ENCODE assay signal across 15 mouse cellular contexts in genomic region chr14:31742523-31742922, GRCm38 (mm10).
"Had no signal": no experiment of that assay in that cellular context is flagged by ENCODE, and none has a peak within 500 bp of the region (broad histone marks: within the 10 kb centered on the region; RNA-seq: fewer than 3 reads in every experiment).

No protein-coding gene starts in this region.

- DNase-seq: lung, adult 18-20 months; lung, embryonic 14.5 days; lung, postnatal 10 days; lung, postnatal 4 days; right cerebral cortex, postnatal 14 days; thymus, adult 2 months; thymus, postnatal 25 days; thymus, postnatal 4 days had no signal

- H3K4me2 ChIP-seq: liver, embryonic 11.5 days; lung, embryonic 14.5 days; midbrain, embryonic 11.5 days; midbrain, embryonic 13.5 days; midbrain, embryonic 15.5 days; neural tube, embryonic 12.5 days; stomach, embryonic 15.5 days had no signal

- H3K9ac ChIP-seq: lung, embryonic 14.5 days; midbrain, embryonic 13.5 days; midbrain, embryonic 15.5 days; neural tube, embryonic 12.5 days; stomach, embryonic 15.5 days had no signal

- H3K4me1 ChIP-seq: midbrain, embryonic 13.5 days; midbrain, embryonic 15.5 days; neural tube, embryonic 12.5 days; stomach, embryonic 15.5 days had no signal

- H3K36me3 ChIP-seq: stomach, embryonic 15.5 days had no signal

- H3K27ac ChIP-seq: midbrain, embryonic 13.5 days; midbrain, embryonic 15.5 days; neural tube, embryonic 12.5 days; stomach, embryonic 15.5 days; stomach, postnatal 0 days had no signal

- ATAC-seq: midbrain, embryonic 13.5 days; midbrain, embryonic 15.5 days had no signal

- H3K27me3 ChIP-seq: midbrain, embryonic 13.5 days; midbrain, embryonic 15.5 days; neural tube, embryonic 12.5 days; stomach, embryonic 15.5 days had no signal

- H3K9me3 ChIP-seq: midbrain, embryonic 13.5 days; midbrain, embryonic 15.5 days; neural tube, embryonic 12.5 days; stomach, embryonic 15.5 days had no signal

- H3K4me3 ChIP-seq: midbrain, embryonic 13.5 days; midbrain, embryonic 15.5 days; neural tube, embryonic 12.5 days; stomach, embryonic 15.5 days had no signal
